28 mouse cellular contexts compared by ENCODE assay signal in genomic region chr9:106167241-106167640, GRCm38 (mm10). TPM values are rescaled to one million over a fixed set of nuclear protein-coding genes. Genes with fewer than 3 reads are reported as not detected.
DNase-seq lines count a peak whose midpoint lies in the region; ATAC-seq and TF ChIP-seq lines count a peak whose summit lies in the region.
"Had no signal": no experiment of that assay in that cellular context is flagged by ENCODE, and none has a peak within 500 bp of the region (broad histone marks: within the 10 kb centered on the region; RNA-seq: fewer than 3 reads in every experiment).

No protein-coding gene starts in this region.

- H3K4me2 ChIP-seq in hindbrain, postnatal 0 days (ENCODE audit: low read depth, low read length): no peak overlapping the region
- H3K4me2 ChIP-seq: embryonic facial prominence, embryonic 13.5 days; embryonic facial prominence, embryonic 15.5 days; forebrain, embryonic 13.5 days; forebrain, embryonic 15.5 days had no signal

- DNase-seq in testis, postnatal 14 days (ENCODE audit: low spot score): no peak
- peak; percentile 78 for DNase-seq in ES-CJ7 (ENCODE audit: low read depth, low spot score)
- DNase-seq in R1 (ENCODE audit: low read depth, low spot score): peak; percentile 86
- no peak for DNase-seq in frontal cortex, adult 2 months (ENCODE audit: extremely low spot score in 1 of 2, low spot score in 1 of 2)
- DNase-seq in hindbrain, postnatal 0 days (ENCODE audit: low spot score): no peak
- no peak for DNase-seq in gastrocnemius, postnatal 10 days
- DNase-seq: adrenal gland, postnatal 10 days; adrenal gland, postnatal 25 days; cerebellum, adult 11 months; cerebellum, adult 18-20 months; cerebellum, adult 8-10 months; cerebellum, adult 9-11 months; cerebellum, postnatal 14 days; cerebellum, postnatal 36 days; embryo, embryonic 11 days; forebrain, postnatal 0 days had no signal

- H3K4me3 ChIP-seq in testis, adult 2 months (ENCODE audit: control insufficient read depth, low read depth, low read length): no peak overlapping the region
- H3K4me3 ChIP-seq in hindbrain, postnatal 0 days (ENCODE audit: low read length): no peak overlapping the region
- H3K4me3 ChIP-seq: embryonic facial prominence, embryonic 13.5 days; embryonic facial prominence, embryonic 15.5 days; erythroblast, embryonic 14.5 days; forebrain, embryonic 13.5 days; forebrain, embryonic 15.5 days had no signal

- 79% methylated on average over 3 of the region's 3 CpGs for WGBS in hindbrain, postnatal 0 days

- H3K27me3 ChIP-seq in testis, adult 2 months (ENCODE audit: control insufficient read depth, insufficient read depth, low read length): no peaks in the 10 kb centered on the region
- no peaks in the 10 kb centered on the region for H3K27me3 ChIP-seq in hindbrain, postnatal 0 days (ENCODE audit: insufficient read depth, low read length)
- H3K27me3 ChIP-seq: embryonic facial prominence, embryonic 13.5 days; embryonic facial prominence, embryonic 15.5 days; forebrain, embryonic 13.5 days; forebrain, embryonic 15.5 days; Patski had no signal

- no peak for ATAC-seq in hindbrain, postnatal 0 days
- ATAC-seq: activated CD4-positive, CD25-positive, alpha-beta regulatory T cell, adult 4 months; forebrain, embryonic 13.5 days; forebrain, embryonic 15.5 days; forebrain, postnatal 0 days; Patski had no signal

- no peaks in the 10 kb centered on the region for H3K9me3 ChIP-seq in hindbrain, postnatal 0 days (ENCODE audit: low read length)
- H3K9me3 ChIP-seq: embryonic facial prominence, embryonic 13.5 days; embryonic facial prominence, embryonic 15.5 days; forebrain, embryonic 13.5 days; forebrain, embryonic 15.5 days; G1E had no signal

- no peaks in the 10 kb centered on the region for H3K36me3 ChIP-seq in testis, adult 2 months (ENCODE audit: control insufficient read depth, insufficient read depth, low read length)
- H3K36me3 ChIP-seq in hindbrain, postnatal 0 days (ENCODE audit: insufficient read depth, low read length): no peaks in the 10 kb centered on the region
- H3K36me3 ChIP-seq: embryonic facial prominence, embryonic 13.5 days; embryonic facial prominence, embryonic 15.5 days; forebrain, embryonic 15.5 days; G1E had no signal

- TF ChIP-seq CTCF in testis, adult 2 months (IDR thresholded peaks at IDR 0.05; ENCODE audit: control insufficient read depth, insufficient read depth, insufficient replicate concordance, low read depth, low read length): no peak
- TF ChIP-seq CTCF in hindbrain, postnatal 0 days (IDR thresholded peaks at IDR 0.05; ENCODE audit: low read depth): no peak

- TF ChIP-seq POLR2A in testis, adult 2 months (IDR thresholded peaks at IDR 0.05; ENCODE audit: control insufficient read depth, low read depth, low read length): no peak

- peaks cover 14% of the 10 kb centered on the region for H3K4me1 ChIP-seq in testis, adult 2 months (ENCODE audit: control insufficient read depth, insufficient read depth, low read length)
- no peaks in the 10 kb centered on the region for H3K4me1 ChIP-seq in hindbrain, postnatal 0 days (ENCODE audit: insufficient read depth, low read length)

- H3K27ac ChIP-seq in testis, adult 2 months (ENCODE audit: control insufficient read depth, insufficient read depth, low read depth, low read length): peak overlapping the region; percentile 65
- no peak overlapping the region for H3K27ac ChIP-seq in hindbrain, postnatal 0 days
- H3K27ac ChIP-seq: embryonic facial prominence, embryonic 13.5 days; embryonic facial prominence, embryonic 15.5 days; forebrain, embryonic 13.5 days; forebrain, embryonic 15.5 days had no signal

- no peak overlapping the region for H3K9ac ChIP-seq in hindbrain, postnatal 0 days (replicated peaks; ENCODE audit: low read length)
- H3K9ac ChIP-seq: embryonic facial prominence, embryonic 13.5 days; embryonic facial prominence, embryonic 15.5 days; forebrain, embryonic 13.5 days; forebrain, embryonic 15.5 days; forebrain, postnatal 0 days had no signal

RNA-seq across cellular contexts. Expression of gene Wdr82, which starts 3.5 kb away (rescaled TPM):
- polyA plus RNA-seq in testis, adult 2 months (2012; rRNA removed): 21.3 and 25.2 TPM in 2 replicates
- 99.9 and 107 TPM in 2 replicates for polyA plus RNA-seq in frontal cortex, adult 2 months (2012; rRNA removed)
- total RNA-seq in hindbrain, postnatal 0 days (2014; rRNA removed): 240 and 243 TPM in 2 replicates
- 29.1 and 32.6 TPM in 2 replicates for polyA plus RNA-seq in hindbrain, postnatal 0 days (2015; fragmentation: Nextera tagmentation; extraction: Ambion mirVana)
- total RNA-seq in gastrocnemius, postnatal 10 days (2021): 10 to 100 TPM; 31.1 to 38.8 TPM

RNA-seq across cellular contexts. Expression of gene Glyctk, which starts 9.3 kb away (rescaled TPM):
- 16.2 and 17.6 TPM in 2 replicates for polyA plus RNA-seq in testis, adult 2 months (2012; rRNA removed)
- polyA plus RNA-seq in frontal cortex, adult 2 months (2012; rRNA removed): 3.2 and 3.3 TPM in 2 replicates
- total RNA-seq in hindbrain, postnatal 0 days (2014; rRNA removed): 1.3 and 1.8 TPM in 2 replicates
- polyA plus RNA-seq in hindbrain, postnatal 0 days (2015; fragmentation: Nextera tagmentation; extraction: Ambion mirVana): 1.2 and 1.7 TPM in 2 replicates
- total RNA-seq in gastrocnemius, postnatal 10 days (2021): under 1 TPM; 0.78 to 0.90 TPM

RNA-seq across cellular contexts. Expression of gene Ppm1m, which starts 32.3 kb away (rescaled TPM):
- polyA plus RNA-seq in testis, adult 2 months (2012; rRNA removed): 31.3 and 40.6 TPM in 2 replicates
- 32.0 and 35.1 TPM in 2 replicates for polyA plus RNA-seq in frontal cortex, adult 2 months (2012; rRNA removed)
- total RNA-seq in hindbrain, postnatal 0 days (2014; rRNA removed): 19.0 and 23.3 TPM in 2 replicates
- 18.5 and 21.2 TPM in 2 replicates for polyA plus RNA-seq in hindbrain, postnatal 0 days (2015; fragmentation: Nextera tagmentation; extraction: Ambion mirVana)
- 10 to 100 TPM in 1 of 2 experiments, 1 to 10 TPM in 1; 8.0 to 10.0 TPM for total RNA-seq in gastrocnemius, postnatal 10 days (2021)

RNA-seq across cellular contexts. Expression of gene Twf2, which starts 35.7 kb away (rescaled TPM):
- polyA plus RNA-seq in testis, adult 2 months (2012; rRNA removed): 12.1 and 13.5 TPM in 2 replicates
- 65.8 and 66.8 TPM in 2 replicates for polyA plus RNA-seq in frontal cortex, adult 2 months (2012; rRNA removed)
- total RNA-seq in hindbrain, postnatal 0 days (2014; rRNA removed): 57.4 and 72.6 TPM in 2 replicates
- 42.0 and 43.9 TPM in 2 replicates for polyA plus RNA-seq in hindbrain, postnatal 0 days (2015; fragmentation: Nextera tagmentation; extraction: Ambion mirVana)
- total RNA-seq in gastrocnemius, postnatal 10 days (2021): 10 to 100 TPM; 57.2 to 70.5 TPM

RNA-seq across cellular contexts. Expression of gene Tlr9, which starts 55.2 kb away (rescaled TPM):
- polyA plus RNA-seq in testis, adult 2 months (2012; rRNA removed): 2.6 and 2.7 TPM in 2 replicates
- polyA plus RNA-seq in frontal cortex, adult 2 months (2012; rRNA removed): 0.67 and 1.2 TPM in 2 replicates
- 0.36 and 0.37 TPM in 2 replicates for total RNA-seq in hindbrain, postnatal 0 days (2014; rRNA removed)
- 0.09 and 0.11 TPM in 2 replicates for polyA plus RNA-seq in hindbrain, postnatal 0 days (2015; fragmentation: Nextera tagmentation; extraction: Ambion mirVana)
- total RNA-seq in gastrocnemius, postnatal 10 days (2021): under 1 TPM; 0.52 to 0.90 TPM
- polyA plus RNA-seq: C2C12; embryonic facial prominence, embryonic 11.5 days; embryonic facial prominence, embryonic 13.5 days; forebrain, embryonic 11.5 days; forebrain, embryonic 13.5 days; forebrain, embryonic 15.5 days; G1E had no signal

Comparison
In these comparisons a context has a peak if more than half of its experiments do, and no peak if none do; other contexts are left out.
1. DNase-seq: peak in ES-CJ7 (single experiment) and R1 (single experiment); none in testis, postnatal 14 days (single experiment), frontal cortex, adult 2 months (0 of 2), hindbrain, postnatal 0 days (single experiment) and gastrocnemius, postnatal 10 days (single experiment).